Mouse (Mus musculus) hindbrain, embryonic 15.5 days (tissue): ENCODE results near the gene 9230112D13Rik. TPM values are rescaled to one million over a fixed set of nuclear protein-coding genes. Genes with fewer than 3 reads are reported as not detected.

ENCODE experiments used
- ATAC-seq: fragments of 200-750 bp; cut with Nextera tagmentation; 2 replicates; pipeline ENCODE4 v1.8.0; 2017; ENCODE audit warnings: low read depth, moderate number of reproducible peaks, moderate TSS enrichment; ENCODE audit not compliant: low FRiP score
- H3K27ac ChIP-seq: fragments of 300-500 bp; sonication (generic); replicated peaks from 2 replicates; pipeline ENCODE4 v1.5.1; 2015; ENCODE audit warnings: mild to moderate bottlenecking, inconsistent platforms
- H3K27me3 ChIP-seq: fragments of 300-500 bp; sonication (generic); 2 replicates; pipeline ENCODE4 v1.6.1; 2015; ENCODE audit warnings: control low read depth, inconsistent platforms
- H3K36me3 ChIP-seq: fragments of 300-500 bp; sonication (generic); 2 replicates; pipeline ENCODE4 v1.6.1; 2015; ENCODE audit warnings: control low read depth, inconsistent platforms
- H3K4me1 ChIP-seq: fragments of 300-500 bp; sonication (generic); replicated peaks from 2 replicates; pipeline ENCODE4 v1.6.1; 2015; ENCODE audit warnings: control low read depth, inconsistent platforms
- H3K4me2 ChIP-seq: fragments of 300-500 bp; sonication (generic); 2 replicates; pipeline ENCODE4 v1.6.1; 2015; ENCODE audit warnings: moderate library complexity, mild to moderate bottlenecking, inconsistent platforms
- H3K4me3 ChIP-seq: fragments of 300-500 bp; sonication (generic); 2 replicates; pipeline ENCODE4 v1.5.1; 2015; ENCODE audit warnings: mild to moderate bottlenecking, inconsistent platforms
- H3K9ac ChIP-seq: fragments of 300-500 bp; sonication (generic); 2 replicates; pipeline ENCODE4 v1.6.1; 2015; ENCODE audit warnings: inconsistent platforms
- H3K9me3 ChIP-seq: fragments of 300-500 bp; sonication (generic); 2 replicates; pipeline ENCODE4 v1.6.1; 2016; ENCODE audit warnings: control low read depth, inconsistent platforms
- WGBS: fragments of 180-500 bp; shearing (Covaris S2); methylation state at CpG from one replicate; pipeline ENCODE4 v1.1.7; 2015; 5-methylcytosine and 5-hydroxymethylcytosine counted together
- polyA plus RNA-seq: library from polyadenylated mRNA; unstranded; fragments of >200 nt; fragmentation: Nextera tagmentation; extraction: Ambion mirVana; gene quantifications from 2 replicates; pipeline ENCODE4 v1.2.1, GENCODE M21; 2015

9230112D13Rik gene
- polyA plus RNA-seq, 1 experiment from 2014 or later: not detected

DNA sequence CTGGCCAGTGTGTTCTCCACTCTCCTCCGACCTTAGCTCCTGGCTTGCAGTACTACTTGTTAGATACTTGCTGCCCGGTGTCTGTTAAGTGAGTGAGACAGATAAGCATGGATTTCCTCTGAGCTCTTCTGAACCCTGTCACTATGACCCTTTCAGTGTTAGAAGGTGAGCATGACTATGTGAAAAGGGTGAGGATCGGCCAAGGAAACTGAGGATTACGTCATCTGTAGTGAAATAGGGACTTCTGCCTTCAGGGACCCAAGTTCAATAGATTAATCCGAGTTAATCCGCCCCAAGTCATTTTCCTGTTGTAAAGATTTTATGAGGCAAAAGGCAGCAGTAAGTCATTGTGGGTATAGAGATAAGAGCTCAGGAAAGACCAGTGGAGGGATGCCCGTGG lies 17.3 kb downstream of the 9230112D13Rik start:
- no peak overlapping the region for H3K9ac ChIP-seq
- no peak overlapping the region for H3K27ac ChIP-seq
- H3K4me3 ChIP-seq: no peak overlapping the region
- ATAC-seq: no peak
- H3K9me3 ChIP-seq: no peaks in the 10 kb centered on the region
- H3K27me3 ChIP-seq: no peaks in the 10 kb centered on the region
- no peaks in the 10 kb centered on the region for H3K36me3 ChIP-seq
- WGBS: 84% methylated on average over 7 of the region's 7 CpGs
- H3K4me1 ChIP-seq: peaks cover 29% of the 10 kb centered on the region
- no peak overlapping the region for H3K4me2 ChIP-seq

DNA sequence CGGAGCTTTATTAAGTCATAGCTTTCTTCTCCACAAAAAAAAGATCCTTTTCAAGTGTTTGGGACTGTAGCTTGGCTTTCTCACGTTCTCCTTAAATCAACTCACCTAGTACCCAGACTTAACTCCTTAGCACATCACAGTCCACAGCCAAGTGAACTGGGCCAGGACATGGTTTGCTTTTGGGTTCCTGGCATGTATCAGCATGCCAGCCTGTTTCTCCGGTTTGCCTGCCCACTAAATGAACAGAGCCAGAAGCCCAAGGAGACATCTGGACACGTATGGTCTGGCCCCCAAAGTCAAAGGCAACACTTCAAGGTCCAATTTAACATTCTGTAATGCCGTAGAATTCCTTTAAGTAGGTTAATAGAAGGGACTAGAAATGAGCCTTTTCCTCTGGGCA lies 18.2 kb downstream of the 9230112D13Rik start:
- Histone ChIP-seq H3K36me3 (no peaks in the 10 kb centered on the region), H3K9ac (no peak overlapping the region), H3K27me3 (no peaks in the 10 kb centered on the region), H3K4me2 (no peak overlapping the region), H3K9me3 (no peaks in the 10 kb centered on the region), H3K4me1 (peaks cover 38% of the 10 kb centered on the region), H3K27ac (no peak overlapping the region), H3K4me3 (no peak overlapping the region)
- ATAC-seq: no peak
- 90% methylated on average over 5 of the region's 5 CpGs for WGBS

DNA sequence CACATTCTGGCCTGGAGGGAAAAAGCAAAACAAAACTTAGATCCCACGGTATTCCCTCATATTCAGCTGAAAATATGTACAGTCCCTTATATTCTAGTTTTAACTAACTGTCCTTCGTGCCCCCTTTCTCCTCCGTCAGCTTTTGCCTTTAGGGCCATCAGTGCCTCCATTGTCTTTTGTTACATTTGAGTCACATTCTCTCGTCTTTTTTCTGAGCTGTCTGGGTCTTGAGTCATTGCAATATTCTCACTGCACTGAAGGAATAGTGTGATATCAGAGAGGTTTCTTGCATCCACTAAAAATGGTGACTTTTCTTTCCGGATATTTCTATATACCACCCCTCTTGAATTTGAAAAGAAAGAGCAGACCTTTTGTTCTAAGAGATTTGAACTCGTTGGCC lies 18.8 kb downstream of the 9230112D13Rik start:
- Histone ChIP-seq H3K9ac (peak overlapping the region; percentile 79; the same call in 1 of the 2 replicates), H3K36me3 (no peaks in the 10 kb centered on the region), H3K4me2 (peak overlapping the region; percentile 58), H3K27me3 (no peaks in the 10 kb centered on the region), H3K4me1 (peaks cover 41% of the 10 kb centered on the region), H3K27ac (no peak overlapping the region), H3K4me3 (no peak overlapping the region), H3K9me3 (no peaks in the 10 kb centered on the region)
- 40% methylated on average over 6 of the region's 6 CpGs for WGBS
- ATAC-seq: no peak

DNA sequence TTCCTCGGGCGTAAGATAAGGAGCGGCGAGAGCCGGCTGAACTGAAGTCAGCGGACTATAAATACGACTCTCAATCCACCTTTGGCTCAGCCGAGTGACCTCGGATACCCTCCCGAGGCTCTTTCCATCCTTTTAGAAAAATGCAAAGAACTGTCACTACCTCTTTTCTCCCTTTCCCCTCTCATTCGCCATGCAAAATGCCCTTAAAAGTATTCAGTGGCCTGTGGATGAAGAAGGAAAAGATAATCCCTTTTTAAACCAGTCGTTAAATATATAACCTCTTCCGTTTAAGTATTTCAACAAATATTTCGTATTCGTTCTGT lies 19.3 kb downstream of the 9230112D13Rik start, which contains the start of gene Bmpr1a:
TSS of gene Bmpr1a (minus strand) at position 17 of the 323 bp plus-strand sequence.
- H3K9ac ChIP-seq: peak within 1 kb of the TSS; percentile 85
- no peaks in the 10 kb centered on the region for H3K27me3 ChIP-seq
- H3K27ac ChIP-seq: peak within 1 kb of the TSS; percentile 94
- peak within 1 kb of the TSS; percentile 58 for H3K4me2 ChIP-seq
- no peaks in the 10 kb centered on the region for H3K9me3 ChIP-seq
- no peaks in the 10 kb centered on the region for H3K36me3 ChIP-seq
- ATAC-seq: no peak
- peaks cover 41% of the 10 kb centered on the region for H3K4me1 ChIP-seq
- peak within 1 kb of the TSS; percentile 65 for H3K4me3 ChIP-seq
- WGBS: 7% methylated on average over 15 of the region's 15 CpGs

DNA sequence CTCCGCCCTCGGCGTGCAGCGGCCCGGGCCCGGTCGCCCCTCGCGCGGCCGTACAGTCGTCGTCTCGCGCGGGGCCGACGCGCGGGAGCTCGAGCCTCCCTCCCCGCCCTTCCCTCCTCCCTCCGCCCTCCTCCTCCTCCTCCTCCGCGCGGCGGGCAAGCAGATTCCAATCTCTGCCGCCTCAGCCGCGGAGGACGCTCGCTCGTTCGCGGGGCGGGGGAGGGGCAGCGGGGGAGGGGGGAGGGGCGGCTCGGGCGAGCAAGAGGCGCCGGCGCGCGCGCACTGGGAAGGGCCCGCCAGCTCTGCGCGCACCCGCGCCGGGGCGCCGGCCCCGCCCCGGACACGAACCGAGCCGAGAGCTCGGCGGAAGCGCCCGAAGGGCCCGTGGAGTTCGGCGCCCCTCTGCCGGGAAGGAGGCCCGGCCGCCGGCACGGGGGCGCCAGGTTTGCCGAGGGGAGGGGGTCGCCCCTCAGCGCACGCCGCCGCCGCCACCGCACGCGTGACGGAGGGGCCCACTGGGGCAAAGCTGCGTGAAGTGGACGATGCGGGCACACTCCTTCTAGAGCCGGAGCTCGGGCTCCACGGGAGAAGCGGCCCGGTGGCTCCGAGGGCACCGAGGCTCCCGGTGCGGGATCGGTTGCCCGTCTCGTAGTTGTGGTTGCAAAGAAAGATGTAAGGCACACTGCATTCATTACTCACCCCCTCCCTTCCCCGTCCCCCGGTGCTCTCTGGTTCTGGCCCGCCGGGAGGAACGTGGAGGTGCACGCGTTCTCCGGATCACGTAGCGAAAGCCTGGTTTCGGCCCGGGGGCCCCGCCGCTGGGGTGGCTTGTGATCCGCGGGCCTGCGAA lies 19.9 kb downstream of the 9230112D13Rik start:
- Histone ChIP-seq H3K9ac (peak overlapping the region; percentile 85), H3K4me3 (peak overlapping the region; percentile 65), H3K4me1 (peaks cover 37% of the 10 kb centered on the region), H3K36me3 (no peaks in the 10 kb centered on the region), H3K4me2 (peak overlapping the region; percentile 58), H3K27me3 (no peaks in the 10 kb centered on the region), H3K27ac (peak overlapping the region; percentile 94), H3K9me3 (no peaks in the 10 kb centered on the region)
- peak; percentile 93 for ATAC-seq
- WGBS: under 1% methylated on average over 69 of the region's 115 CpGs

DNA sequence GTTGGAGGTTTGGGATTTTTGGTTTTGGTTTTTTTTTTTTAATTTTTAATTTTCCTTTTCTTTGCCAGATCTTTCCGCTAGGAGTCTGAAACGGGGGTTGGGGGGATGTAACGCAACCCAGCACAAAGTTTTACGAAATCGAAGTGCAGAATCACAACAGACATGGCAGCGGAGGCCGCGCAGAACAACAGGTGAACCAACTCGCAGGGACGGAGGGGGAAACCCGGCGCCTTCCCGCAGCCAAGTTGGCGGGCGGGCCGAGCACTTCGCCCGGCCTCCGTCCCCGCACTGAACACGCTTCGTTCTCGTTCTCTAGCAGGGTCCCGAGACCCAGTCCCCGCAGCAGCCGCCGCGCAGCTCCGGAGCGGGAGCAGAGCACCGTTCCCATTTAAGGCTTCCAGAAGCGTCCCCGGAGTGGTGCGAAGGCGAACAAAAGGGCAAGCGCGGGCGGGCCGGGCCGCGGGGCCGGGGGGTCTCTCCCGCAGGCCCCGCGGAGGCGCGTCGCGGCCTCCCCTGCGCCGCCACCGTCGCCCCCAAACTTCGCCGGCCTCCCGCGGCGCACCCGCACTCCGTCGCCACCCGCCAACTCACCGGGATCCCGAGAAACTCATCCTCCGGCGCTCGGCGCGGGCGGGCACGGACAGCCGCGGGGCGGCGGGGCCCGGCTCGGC lies 20.7 kb downstream of the 9230112D13Rik start:
- H3K36me3 ChIP-seq: no peaks in the 10 kb centered on the region
- under 1% methylated on average over 77 of the region's 77 CpGs for WGBS
- peak overlapping the region; percentile 85 for H3K9ac ChIP-seq
- H3K27me3 ChIP-seq: no peaks in the 10 kb centered on the region
- H3K4me1 ChIP-seq: peaks cover 44% of the 10 kb centered on the region
- H3K4me3 ChIP-seq: peak overlapping the region; percentile 65
- peak overlapping the region; percentile 58 for H3K4me2 ChIP-seq
- peak; percentile 46 for ATAC-seq
- H3K27ac ChIP-seq: peak overlapping the region; percentile 94
- H3K9me3 ChIP-seq: no peaks in the 10 kb centered on the region

DNA sequence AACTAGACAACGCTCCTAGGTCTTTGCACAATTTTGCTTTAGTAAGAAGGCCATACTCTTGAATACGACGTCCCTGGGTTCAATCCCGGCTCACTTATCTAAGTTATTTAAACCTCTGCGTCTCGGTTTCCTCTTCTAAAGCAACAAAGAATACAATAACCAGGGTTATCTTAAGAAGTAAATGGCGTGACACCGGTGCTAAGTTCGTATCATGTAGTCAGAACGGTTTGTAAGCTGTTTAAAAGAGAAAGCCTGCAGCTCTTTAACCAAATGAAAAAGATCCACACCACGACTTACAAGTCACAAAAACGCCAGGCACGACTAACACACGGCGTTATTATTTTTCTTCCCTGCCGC lies 21.2 kb downstream of the 9230112D13Rik start:
- Histone ChIP-seq H3K36me3 (no peaks in the 10 kb centered on the region), H3K4me2 (peak overlapping the region; percentile 58), H3K4me1 (peaks cover 44% of the 10 kb centered on the region), H3K9me3 (no peaks in the 10 kb centered on the region), H3K27ac (peak overlapping the region; percentile 94; the same call in 1 of the 2 replicates), H3K4me3 (peak overlapping the region; percentile 65), H3K9ac (peak overlapping the region; percentile 85), H3K27me3 (no peaks in the 10 kb centered on the region)
- ATAC-seq: no peak
- WGBS: under 1% methylated on average over 16 of the region's 16 CpGs

DNA sequence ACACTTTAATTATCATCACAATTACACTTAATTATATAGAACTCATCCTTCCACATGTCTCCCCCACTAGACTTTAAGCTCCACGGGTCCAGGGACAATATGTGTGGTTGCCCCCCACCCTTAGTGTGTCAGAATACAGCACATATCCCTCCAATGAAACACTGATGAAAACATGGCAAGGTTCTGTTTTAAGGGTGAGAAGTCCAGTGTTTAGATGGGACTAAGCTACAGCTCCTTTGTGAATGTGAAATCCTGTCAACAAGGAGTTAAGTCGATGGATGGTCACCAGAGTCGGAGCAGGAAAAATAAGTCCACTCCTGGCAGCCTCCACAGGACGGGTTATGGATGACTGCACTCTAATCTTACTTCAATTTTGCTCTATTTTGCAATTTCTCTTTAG lies 22.3 kb downstream of the 9230112D13Rik start:
- no peak for ATAC-seq
- WGBS: 3% methylated on average over 4 of the region's 4 CpGs
- Histone ChIP-seq H3K27ac (no peak overlapping the region), H3K9me3 (no peaks in the 10 kb centered on the region), H3K4me1 (peaks cover 48% of the 10 kb centered on the region), H3K27me3 (no peaks in the 10 kb centered on the region), H3K4me2 (peak overlapping the region; percentile 58), H3K9ac (no peak overlapping the region), H3K36me3 (no peaks in the 10 kb centered on the region), H3K4me3 (peak overlapping the region; percentile 65)

DNA sequence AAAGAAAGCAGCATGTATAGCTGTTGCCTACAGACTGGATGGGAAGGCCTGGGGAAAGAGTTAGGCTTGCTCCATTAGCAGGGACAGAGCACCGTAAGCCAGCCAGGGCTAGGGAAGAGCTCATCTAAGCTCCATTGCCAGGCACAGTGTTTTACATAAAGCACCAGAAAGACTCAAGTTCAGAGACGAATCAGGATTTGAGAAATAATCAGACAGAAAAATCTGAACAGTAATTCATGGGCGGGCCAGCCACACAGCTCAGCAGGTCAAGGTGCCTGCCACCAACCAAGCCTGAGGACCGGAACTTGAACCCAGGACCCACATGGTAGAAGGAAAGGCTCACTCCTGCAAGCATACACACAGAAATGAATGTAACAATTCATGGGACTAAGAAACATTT lies 22.9 kb downstream of the 9230112D13Rik start:
- Histone ChIP-seq H3K4me1 (peaks cover 48% of the 10 kb centered on the region), H3K27ac (no peak overlapping the region), H3K9me3 (no peaks in the 10 kb centered on the region), H3K36me3 (no peaks in the 10 kb centered on the region), H3K4me3 (peak overlapping the region; percentile 65), H3K9ac (0 out of 2 replicates have a peak overlapping the region, but pooled peaks have one; percentile 19), H3K4me2 (peak overlapping the region; percentile 58), H3K27me3 (no peaks in the 10 kb centered on the region)
- WGBS: 59% methylated on average over 4 of the region's 4 CpGs
- no peak for ATAC-seq

DNA sequence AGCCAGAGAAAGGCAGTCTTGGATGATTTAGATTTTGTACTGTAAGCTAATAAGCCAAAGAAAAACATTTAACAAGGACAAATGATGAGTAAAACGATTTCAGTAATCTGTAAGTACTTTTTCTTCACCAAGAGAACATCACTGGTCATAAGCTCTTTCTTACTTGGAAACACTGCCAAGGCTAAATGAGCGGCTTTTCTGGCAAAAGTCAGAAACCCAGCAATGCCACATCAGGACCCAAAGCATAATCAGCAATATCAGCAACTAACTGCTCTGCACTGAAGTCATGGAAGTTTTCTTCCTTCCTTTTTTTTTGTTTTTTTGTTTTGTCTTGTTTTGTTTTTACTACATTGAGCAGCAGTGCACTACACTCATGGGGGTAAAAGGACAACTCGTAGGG lies 25.3 kb downstream of the 9230112D13Rik start:
- no peaks in the 10 kb centered on the region for H3K36me3 ChIP-seq
- 76% methylated on average over 3 of the region's 3 CpGs for WGBS

DNA sequence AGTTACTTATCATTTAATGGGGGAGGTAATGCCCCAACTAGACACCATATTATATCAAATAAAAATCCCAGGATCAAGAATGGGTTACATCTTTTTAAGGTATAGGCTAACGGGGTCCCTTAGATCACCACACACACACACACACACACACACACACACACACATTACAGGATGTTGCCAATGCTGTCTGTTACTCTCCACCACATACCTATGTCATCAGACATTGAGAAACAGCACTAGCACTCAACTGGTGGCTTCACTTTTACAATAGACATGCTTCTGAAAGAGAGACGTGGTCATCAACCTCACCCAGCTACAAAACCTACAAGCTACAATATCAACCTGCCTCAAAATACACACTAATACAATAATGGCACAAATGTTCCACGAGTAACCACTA lies 28.9 kb downstream of the 9230112D13Rik start:
- 88% methylated on average over 3 of the region's 3 CpGs for WGBS
- Histone ChIP-seq H3K27ac (no peak overlapping the region), H3K4me3 (no peak overlapping the region), H3K36me3 (no peaks in the 10 kb centered on the region), H3K9ac (no peak overlapping the region), H3K9me3 (no peaks in the 10 kb centered on the region), H3K27me3 (no peaks in the 10 kb centered on the region), H3K4me2 (no peak overlapping the region), H3K4me1 (peaks cover 26% of the 10 kb centered on the region)
- ATAC-seq: no peak

More for the DNA sequence above, 25.3 kb downstream of the 9230112D13Rik start:
- H3K4me1 ChIP-seq: peaks cover 44% of the 10 kb centered on the region
- no peak overlapping the region for H3K9ac ChIP-seq
- no peak overlapping the region for H3K4me3 ChIP-seq
- no peaks in the 10 kb centered on the region for H3K9me3 ChIP-seq
- ATAC-seq: no peak
- no peak overlapping the region for H3K4me2 ChIP-seq
- no peaks in the 10 kb centered on the region for H3K27me3 ChIP-seq
- H3K27ac ChIP-seq: no peak overlapping the region

DNA sequence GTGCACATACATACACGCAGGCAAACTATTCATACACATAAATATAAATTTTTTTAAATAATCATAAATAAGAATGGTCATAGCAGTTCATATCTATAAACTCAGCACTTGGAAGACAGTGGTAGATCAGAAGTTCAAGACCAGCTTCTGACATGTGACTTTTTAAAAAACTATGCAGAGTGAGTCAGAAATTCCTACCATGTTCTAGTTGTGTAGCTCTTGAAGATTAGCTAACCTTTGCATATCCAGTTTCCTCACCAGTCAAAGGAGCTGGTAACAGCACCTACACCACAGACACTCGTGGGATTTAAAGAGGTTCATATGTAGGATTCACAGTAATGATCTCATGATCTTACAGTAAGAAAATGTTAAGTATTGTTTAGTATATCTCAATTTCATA lies 29.9 kb downstream of the 9230112D13Rik start:
- ATAC-seq: no peak
- H3K36me3 ChIP-seq: no peaks in the 10 kb centered on the region
- WGBS: 93% methylated on average over 2 of the region's 2 CpGs
- no peak overlapping the region for H3K27ac ChIP-seq
- peaks cover 21% of the 10 kb centered on the region for H3K4me1 ChIP-seq
- no peaks in the 10 kb centered on the region for H3K27me3 ChIP-seq
- no peak overlapping the region for H3K9ac ChIP-seq
- no peaks in the 10 kb centered on the region for H3K9me3 ChIP-seq
- H3K4me2 ChIP-seq: no peak overlapping the region
- no peak overlapping the region for H3K4me3 ChIP-seq
